9 mouse cellular contexts compared by ENCODE assay signal in genomic region chr2:144197139-144197538, GRCm38 (mm10).
A peak's percentile ranks its signal among the peaks of the same experiment; 100 is the strongest.
DNase-seq lines count a peak whose midpoint lies in the region; ATAC-seq and TF ChIP-seq lines count a peak whose summit lies in the region.
"Had no signal": no experiment of that assay in that cellular context is flagged by ENCODE, and none has a peak within 500 bp of the region (broad histone marks: within the 10 kb centered on the region; RNA-seq: fewer than 3 reads in every experiment).

No protein-coding gene starts in this region.

- no peak overlapping the region for H3K4me2 ChIP-seq in liver, embryonic 11.5 days
- no peak overlapping the region for H3K4me2 ChIP-seq in forebrain, embryonic 14.5 days (ENCODE audit: low read length)

- peaks cover 6% of the 10 kb centered on the region for H3K4me1 ChIP-seq in liver, embryonic 11.5 days (replicated peaks; ENCODE audit: control insufficient read depth, insufficient read depth, low read length)
- no peaks in the 10 kb centered on the region for H3K4me1 ChIP-seq in cortical plate, adult 2 months (ENCODE audit: control insufficient read depth, insufficient read depth, low read length)
- no peaks in the 10 kb centered on the region for H3K4me1 ChIP-seq in forebrain, embryonic 14.5 days (ENCODE audit: control insufficient read depth, insufficient read depth, low read length)

- no peaks in the 10 kb centered on the region for H3K9me3 ChIP-seq in liver, embryonic 11.5 days (ENCODE audit: control insufficient read depth, low read length)
- no peaks in the 10 kb centered on the region for H3K9me3 ChIP-seq in forebrain, embryonic 14.5 days (replicated peaks; ENCODE audit: control insufficient read depth, low read length)

- peak; percentile 67 to 70 for DNase-seq in cerebellum, postnatal 10 days
- no peak for DNase-seq in cerebellum, postnatal 25 days
- peak; percentile 49 for DNase-seq in liver
- no peak for DNase-seq in liver, embryonic 11.5 days (ENCODE audit: low spot score)
- peak; percentile 29 for DNase-seq in mesoderm, embryonic 11.5 days (ENCODE audit: low read depth, low spot score)
- DNase-seq in forebrain, embryonic 14.5 days (ENCODE audit: low spot score): no peak
- no peak for DNase-seq in cerebellum, postnatal 36 days

- no peak overlapping the region for H3K4me3 ChIP-seq in liver, embryonic 11.5 days (ENCODE audit: low read depth, low read length)
- H3K4me3 ChIP-seq in cortical plate, adult 2 months (ENCODE audit: insufficient read depth, low read length): no peak overlapping the region
- no peak overlapping the region for H3K4me3 ChIP-seq in forebrain, embryonic 14.5 days (ENCODE audit: low read depth, low read length)

- H3K27me3 ChIP-seq in liver, embryonic 11.5 days (replicated peaks; ENCODE audit: control insufficient read depth, insufficient read depth, low read length): no peaks in the 10 kb centered on the region
- H3K27me3 ChIP-seq in forebrain, embryonic 14.5 days (replicated peaks; ENCODE audit: control insufficient read depth, insufficient read depth, low read length): no peaks in the 10 kb centered on the region

- no peak for ATAC-seq in liver, embryonic 11.5 days (replicated peaks; ENCODE audit: low FRiP score)
- no peak for ATAC-seq in forebrain, embryonic 14.5 days

- 67% methylated on average over 2 of the region's 2 CpGs for WGBS in liver, embryonic 11.5 days
- WGBS in forebrain, embryonic 14.5 days: 78% methylated on average over 2 of the region's 2 CpGs

- H3K9ac ChIP-seq in liver, embryonic 11.5 days (ENCODE audit: low read depth, low read length): no peak overlapping the region
- H3K9ac ChIP-seq in forebrain, embryonic 14.5 days (ENCODE audit: low read length): no peak overlapping the region

- no peak overlapping the region for H3K27ac ChIP-seq in liver, embryonic 11.5 days (ENCODE audit: low read depth, low read length)
- no peak overlapping the region for H3K27ac ChIP-seq in cortical plate, adult 2 months (ENCODE audit: insufficient read depth, low read length)
- H3K27ac ChIP-seq in forebrain, embryonic 14.5 days (ENCODE audit: low read depth, low read length): no peak overlapping the region
- H3K27ac ChIP-seq: macrophage had no signal

- peak; percentile 26; the same call in 1 of the 2 replicates for TF ChIP-seq CTCF in cortical plate, adult 2 months (IDR thresholded peaks at IDR 0.05; ENCODE audit: extremely low read depth, insufficient read depth, low read length)

- no peaks in the 10 kb centered on the region for H3K36me3 ChIP-seq in liver, embryonic 11.5 days (ENCODE audit: control insufficient read depth, insufficient read depth, low read length)
- no peaks in the 10 kb centered on the region for H3K36me3 ChIP-seq in forebrain, embryonic 14.5 days (ENCODE audit: control insufficient read depth, insufficient read depth, low read length)

- no peak for TF ChIP-seq POLR2A in cortical plate, adult 2 months (IDR thresholded peaks at IDR 0.05; ENCODE audit: extremely low read depth, insufficient read depth, low read length)

Comparison
In these comparisons a context has a peak if more than half of its experiments do, and no peak if none do; other contexts are left out.
1. DNase-seq: peak in cerebellum, postnatal 10 days (2 of 2), liver (single experiment) and mesoderm, embryonic 11.5 days (single experiment); none in cerebellum, postnatal 25 days (0 of 2), liver, embryonic 11.5 days (single experiment), forebrain, embryonic 14.5 days (single experiment) and cerebellum, postnatal 36 days (0 of 2).